Mouse (Mus musculus) bone marrow macrophage, adult 2 months (primary cell): ENCODE measurements around the gene Proca1.
A peak's percentile ranks its signal among the peaks of the same experiment; 100 is the strongest.

Experiments
- CTCF ChIP-seq: IDR thresholded peaks from 2 replicates; pipeline ENCODE4 v1.5.1; 2012; ENCODE audit warnings: low read depth, mild to moderate bottlenecking, low read length, moderate library complexity
- POLR2A ChIP-seq: IDR thresholded peaks from 2 replicates; pipeline ENCODE4 v1.6.1; 2012; ENCODE audit warnings: mild to moderate bottlenecking, low read depth, low read length, borderline replicate concordance

DNA sequence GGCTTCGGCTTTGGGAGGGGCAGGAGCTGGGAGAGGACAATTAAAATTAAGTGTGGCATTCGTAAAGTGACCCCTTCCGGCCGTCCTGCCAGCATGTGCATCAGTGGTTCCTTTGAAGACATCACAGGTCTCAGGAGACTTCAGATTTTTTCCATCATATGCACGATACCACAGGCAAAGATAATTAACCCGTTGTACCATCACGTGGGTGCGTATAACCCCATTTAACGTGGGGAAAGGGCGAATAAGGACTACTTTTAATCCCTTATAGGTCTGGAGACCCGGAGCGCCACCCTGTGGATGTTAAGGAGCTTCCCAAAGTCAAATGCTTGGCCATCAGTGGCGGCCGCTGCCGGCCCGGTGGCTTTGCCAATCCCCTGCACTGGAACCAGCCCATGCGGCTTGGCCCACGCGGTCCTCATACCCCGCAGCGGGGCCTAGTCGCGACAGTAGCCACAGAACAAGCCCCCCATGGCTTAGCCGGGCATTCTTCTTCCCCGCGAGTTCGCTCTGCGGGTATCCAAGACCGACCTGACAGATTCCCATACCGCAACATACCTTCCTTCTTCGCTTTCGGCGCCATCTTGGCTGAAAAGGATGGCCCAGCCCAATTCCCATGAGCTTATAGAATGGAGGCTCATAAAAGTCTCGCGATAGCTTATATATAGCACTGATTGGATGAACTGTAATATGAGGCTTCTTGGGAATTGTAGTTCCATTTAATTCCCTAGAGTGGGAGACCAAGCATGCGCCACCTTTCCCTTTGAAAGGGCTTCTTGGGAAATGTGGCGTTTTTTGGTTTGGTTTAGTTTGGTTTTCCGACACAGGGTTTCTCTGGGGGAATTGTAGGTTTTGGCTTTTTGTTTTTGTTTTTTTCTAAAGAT lies 10.0 kb upstream of the Proca1 start, which contains the start of gene Rpl23a:
- TF ChIP-seq CTCF (no peak), POLR2A (peak; percentile 65; the same call in 1 of the 2 replicates)
